Mouse (Mus musculus) testis, adult 2 months (tissue): Measurements from ENCODE around the gene Hsd17b2.

Source experiments
- CTCF ChIP-seq: fragments of 200-500 bp; IDR thresholded peaks from 2 replicates; pipeline ENCODE4 v1.5.1; 2012; ENCODE audit warnings: low read depth, mild to moderate bottlenecking, inconsistent platforms, low read length, moderate library complexity; ENCODE audit not compliant: control insufficient read depth, insufficient read depth, insufficient replicate concordance
- POLR2A ChIP-seq: fragments of 200-500 bp; IDR thresholded peaks from 2 replicates; pipeline ENCODE4 v1.6.1; 2012; ENCODE audit warnings: low read depth, mild to moderate bottlenecking, inconsistent platforms, low read length, moderate library complexity; ENCODE audit not compliant: control insufficient read depth

DNA sequence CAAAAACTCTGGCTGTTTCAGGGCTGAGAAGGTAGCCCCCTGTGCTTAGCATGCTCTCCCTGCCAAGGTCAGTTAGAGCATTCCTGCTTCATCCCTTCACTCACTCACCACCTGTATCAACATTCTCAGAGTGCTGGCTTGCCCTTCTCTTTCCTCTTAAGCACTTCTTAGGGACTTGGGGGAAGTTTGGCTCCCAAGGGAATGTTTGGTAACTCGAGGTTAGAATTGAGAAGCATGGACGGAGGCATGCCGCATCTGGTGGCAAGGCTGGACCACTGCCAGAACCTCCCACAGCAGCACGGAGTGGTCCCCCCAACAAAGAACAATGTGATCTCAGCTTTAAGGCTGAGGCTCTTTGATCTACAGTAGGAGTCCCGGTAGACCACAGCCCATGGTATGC, 10.5 kb downstream of the Hsd17b2 start:
- TF ChIP-seq POLR2A = no peak
- no peak for TF ChIP-seq CTCF
